Mouse (Mus musculus) c-Kit-positive CD71-positive TER-119-negative erythroid progenitor cells, embryonic 14.5 days (primary cell): ENCODE data around the gene Rapgef3.

Experiments used
- DNase-seq: peaks from one replicate; pipeline ENCODE4 v3.0.0-alpha.2; 2013; ENCODE audit warnings: low read depth

Gene Rapgef3

DNA sequence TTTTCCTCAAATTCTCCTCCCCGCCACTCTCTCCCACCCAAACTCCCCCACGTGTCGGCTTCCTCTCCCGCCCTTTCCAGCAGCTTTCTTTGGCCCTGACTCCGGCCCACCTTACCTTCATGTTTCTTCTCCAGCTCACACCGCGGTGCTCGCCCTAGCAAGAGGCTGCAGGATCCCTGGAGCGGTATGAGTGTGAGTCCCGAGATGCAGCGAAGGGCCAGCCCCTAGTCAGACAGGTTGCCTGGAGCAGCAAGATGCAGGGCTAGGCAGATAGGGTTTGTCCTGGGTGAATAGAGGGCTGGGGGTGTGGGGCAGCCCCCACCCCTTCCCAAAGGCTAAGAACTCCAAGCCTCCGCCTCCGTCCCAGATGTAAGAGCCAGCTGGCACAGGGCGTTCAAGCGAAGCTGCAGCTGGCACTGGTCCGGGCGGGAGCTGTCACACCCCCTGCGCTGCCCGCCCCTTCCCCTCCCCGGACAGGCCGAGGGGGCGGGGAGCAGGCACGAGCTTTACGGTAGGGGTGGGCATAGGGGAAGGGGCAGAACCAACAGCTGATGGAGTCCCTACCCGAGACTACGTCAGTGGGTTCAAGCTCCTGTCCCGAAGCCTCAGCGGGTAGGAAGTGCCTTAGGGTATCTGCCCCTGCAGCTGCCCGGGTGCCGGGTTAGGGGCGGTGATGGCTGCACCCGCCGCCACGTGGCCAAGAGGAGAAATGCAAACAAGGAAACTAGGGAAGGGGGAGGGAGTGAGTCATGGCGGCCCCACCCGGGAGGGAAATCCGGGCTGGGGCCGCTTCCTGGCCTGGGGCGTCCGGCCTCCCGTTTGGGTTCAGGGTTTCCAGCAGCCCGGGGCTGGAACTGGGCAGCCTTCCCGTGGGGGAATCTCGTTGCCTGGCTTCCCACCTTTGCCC, at the start of gene Rapgef3:
Gene Rapgef3, minus strand, starts transcription at position 693 of the 907 bp plus-strand sequence.
- no peak for DNase-seq

DNA sequence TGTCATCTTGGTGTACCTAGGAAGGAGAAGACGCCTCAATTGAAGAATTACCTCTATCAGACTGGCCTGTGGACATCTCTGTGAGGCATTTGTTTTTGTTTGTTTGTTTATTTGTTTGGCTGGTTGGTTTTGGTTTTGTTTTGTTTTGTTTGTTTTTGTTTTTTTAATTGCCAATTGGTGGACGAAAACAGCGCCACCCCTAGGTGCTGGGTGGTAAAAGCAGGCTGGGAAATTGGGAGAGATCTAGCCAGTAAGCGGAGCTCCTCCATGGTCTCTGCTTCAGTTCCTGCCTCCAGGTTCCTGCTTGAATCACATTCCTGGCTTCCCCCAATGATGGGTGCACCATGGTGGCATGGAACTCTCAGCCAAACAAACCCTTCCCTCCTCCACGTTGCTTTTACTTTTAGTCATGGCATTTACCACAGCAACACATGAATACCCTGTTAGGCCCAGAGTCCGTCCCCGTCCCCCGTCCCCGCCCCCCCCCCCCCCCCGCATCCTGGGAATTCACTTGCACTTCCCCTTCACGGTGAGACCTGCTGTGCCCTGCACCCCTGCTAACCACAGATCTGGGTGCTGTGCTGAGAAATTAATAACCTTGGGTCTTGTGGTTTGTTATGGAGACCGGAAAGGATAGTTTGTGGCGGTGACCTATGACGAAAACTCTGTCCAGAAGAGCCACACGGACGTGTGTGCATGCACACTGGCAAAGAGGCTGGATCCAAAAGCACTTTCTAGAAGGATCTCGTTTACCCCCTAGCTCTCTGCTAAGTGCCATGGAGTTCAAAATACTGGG, 48.6 kb upstream of the Rapgef3 start:
- DNase-seq, result no peak

GRCm38 (mm10) chr15:97815254-97815653, 47.5 kb upstream of the Rapgef3 start:
- DNase-seq, result no peak

DNA sequence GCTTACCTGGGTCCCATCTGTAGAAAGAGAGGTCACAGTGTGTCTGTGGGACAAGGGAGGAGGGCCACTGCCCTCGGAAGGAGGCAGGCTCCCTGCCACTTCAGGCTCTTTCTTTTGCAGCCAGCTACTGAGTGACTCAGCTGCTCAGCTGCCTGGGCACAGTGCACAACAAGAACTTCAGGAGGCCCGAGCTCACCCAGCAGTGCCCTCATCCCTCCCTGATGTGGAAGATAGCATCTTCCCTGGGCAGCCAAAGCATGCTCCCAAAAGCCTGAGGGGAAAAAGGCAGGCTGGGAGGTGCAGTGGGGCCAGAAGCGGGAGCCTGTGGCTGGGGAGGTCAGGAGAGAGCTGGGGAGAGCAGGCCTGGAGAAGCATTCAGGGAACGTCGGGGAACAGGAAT, 46.9 kb upstream of the Rapgef3 start:
- DNase-seq, result no peak

- no peak for DNase-seq
Measured at GRCm38 (mm10) chr15:97813452-97814204, 45.9 kb upstream of the Rapgef3 start.

DNA sequence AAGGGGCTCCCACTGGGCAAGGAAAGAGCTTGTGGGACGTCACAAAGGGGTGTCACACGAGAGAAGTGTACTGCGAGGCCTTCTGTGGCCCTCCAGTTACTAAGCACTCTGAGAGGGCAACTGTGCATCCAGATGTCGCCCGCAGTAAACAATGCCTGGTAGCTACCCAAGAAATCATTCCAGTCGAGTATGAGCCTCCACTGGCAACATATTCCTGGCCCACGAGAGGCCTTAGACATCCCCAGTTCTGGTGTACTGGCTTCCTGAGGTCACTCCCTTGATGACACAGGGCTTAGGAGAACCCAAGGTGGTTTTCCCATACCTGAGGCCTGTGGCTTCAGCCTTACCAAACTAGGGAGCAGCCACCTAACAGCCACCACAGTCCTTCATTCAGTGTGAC, 45.1 kb upstream of the Rapgef3 start:
- no peak for DNase-seq

DNA sequence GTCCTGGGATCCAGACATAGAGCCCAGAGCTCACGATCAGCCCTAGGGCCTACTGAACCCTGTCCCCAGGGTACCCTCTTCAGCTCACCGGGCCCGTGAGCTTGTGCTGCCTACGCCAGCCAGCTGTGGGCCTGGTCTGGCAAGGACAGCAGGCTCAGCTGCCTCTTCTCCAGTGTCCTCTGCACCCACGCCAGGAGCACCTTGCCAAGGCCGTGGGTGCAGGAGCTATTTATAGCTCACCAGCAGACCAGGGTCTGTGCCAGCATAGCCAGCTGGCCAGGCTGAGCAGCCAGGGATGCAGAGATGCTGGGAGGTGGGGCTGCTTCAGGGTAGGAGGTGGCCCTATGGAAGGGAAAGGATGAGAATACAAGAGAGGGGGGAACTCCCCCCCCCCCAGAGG, 44.4 kb upstream of the Rapgef3 start:
- no peak for DNase-seq

- DNase-seq, result no peak
Measured at GRCm38 (mm10) chr15:97811307-97811706, 43.5 kb upstream of the Rapgef3 start.

DNA sequence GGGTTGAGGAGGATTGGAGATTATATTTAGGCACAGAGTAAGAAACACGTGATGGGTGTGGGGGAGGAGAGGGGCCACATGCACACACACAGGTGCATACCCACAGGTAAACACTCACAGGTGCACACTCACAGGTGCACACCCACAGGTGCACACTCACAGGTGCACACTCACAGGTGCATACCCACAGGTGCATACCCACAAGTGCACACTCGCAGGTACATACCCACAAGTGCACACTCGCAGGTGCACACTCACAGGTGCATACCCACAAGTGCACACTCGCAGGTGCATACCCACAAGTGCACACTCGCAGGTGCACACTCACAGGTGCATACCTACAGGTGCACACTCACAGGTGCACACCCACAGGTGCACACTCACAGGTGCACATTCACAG, 42.6 kb upstream of the Rapgef3 start:
- DNase-seq, result no peak

GRCm38 (mm10) chr15:97809942-97810341, 42.2 kb upstream of the Rapgef3 start:
- no peak for DNase-seq

DNA sequence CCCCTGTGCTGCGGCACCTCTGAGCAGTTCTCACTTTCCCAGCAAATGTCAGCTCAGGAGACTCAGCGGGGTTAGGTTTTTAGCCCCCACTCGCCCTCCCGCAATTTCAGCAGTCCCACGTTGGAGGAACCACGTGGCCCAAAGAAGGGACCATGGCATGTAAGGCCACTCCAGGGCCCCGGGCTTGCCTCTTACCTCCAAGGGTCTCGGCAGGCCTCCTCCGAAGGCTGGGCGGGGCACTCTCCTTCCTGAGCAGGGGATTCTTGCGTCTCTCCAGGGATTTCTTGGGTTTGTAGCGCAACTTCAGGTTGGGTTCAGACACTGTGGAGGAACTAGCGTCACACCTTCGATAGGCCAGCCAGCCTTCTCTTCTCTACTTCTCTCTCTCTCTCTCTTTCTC, 41.4 kb upstream of the Rapgef3 start:
- DNase-seq, result no peak

DNA sequence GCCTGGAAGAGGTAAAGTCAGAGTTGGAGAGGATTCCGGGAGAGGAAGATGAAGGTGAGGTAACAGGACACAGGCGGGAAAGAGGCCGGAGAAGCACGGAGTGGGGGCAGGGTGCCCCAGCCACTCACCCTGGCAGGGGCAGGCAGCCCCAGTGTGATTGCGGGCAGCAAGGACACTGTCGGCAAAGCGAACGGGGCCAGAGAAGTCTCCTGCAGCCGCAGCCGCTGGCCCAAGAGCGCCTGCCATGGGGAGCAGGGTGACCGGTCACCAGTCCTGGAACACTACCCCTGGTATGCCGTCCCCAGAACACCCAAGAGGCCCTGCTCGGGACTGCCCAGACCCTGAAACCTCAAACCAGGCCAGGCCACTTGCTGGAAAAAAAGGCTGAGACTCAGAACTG, 40.8 kb upstream of the Rapgef3 start:
- no peak for DNase-seq

- DNase-seq, result no peak
Measured at GRCm38 (mm10) chr15:97807867-97808266, 40.1 kb upstream of the Rapgef3 start.

DNA sequence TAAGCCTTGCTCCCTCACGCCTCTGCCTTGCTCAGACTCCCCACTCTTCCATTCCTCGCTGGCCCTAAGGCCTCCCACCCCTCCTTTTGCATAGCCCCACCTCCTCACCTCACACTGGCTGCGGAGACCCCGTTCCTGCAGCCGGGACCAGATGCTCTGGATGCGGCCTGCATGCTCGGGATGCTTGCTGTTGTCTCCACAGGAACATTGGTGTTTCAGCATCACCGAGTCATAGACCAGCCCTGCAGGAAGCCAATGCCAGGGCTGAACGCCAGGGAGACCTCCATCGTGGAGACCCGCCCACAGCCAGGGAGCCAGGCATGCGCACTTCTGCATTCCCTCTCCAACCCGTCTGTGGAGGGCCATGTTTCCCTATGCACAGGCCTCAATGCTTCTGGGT, 34.8 kb upstream of the Rapgef3 start:
- DNase-seq, result no peak

DNA sequence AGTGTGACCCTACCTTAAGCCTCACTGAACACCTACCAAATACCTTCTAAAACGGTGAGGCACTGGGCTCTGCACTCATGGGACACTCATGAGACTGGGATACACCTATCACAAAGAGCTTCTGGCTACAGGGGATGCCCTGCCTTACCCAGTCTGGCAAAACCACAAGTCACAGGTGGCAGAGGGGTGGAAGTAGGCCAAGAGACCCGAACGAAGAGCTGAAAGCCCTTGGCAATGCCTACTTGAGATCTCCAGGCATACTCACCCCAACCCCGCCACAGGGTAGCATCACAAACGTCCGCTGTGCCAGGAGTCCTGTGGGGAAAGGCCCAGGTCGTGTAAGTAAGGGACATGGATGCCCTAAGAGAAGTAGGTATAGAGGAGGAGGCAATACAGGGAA, 34.0 kb upstream of the Rapgef3 start:
- no peak for DNase-seq

DNA sequence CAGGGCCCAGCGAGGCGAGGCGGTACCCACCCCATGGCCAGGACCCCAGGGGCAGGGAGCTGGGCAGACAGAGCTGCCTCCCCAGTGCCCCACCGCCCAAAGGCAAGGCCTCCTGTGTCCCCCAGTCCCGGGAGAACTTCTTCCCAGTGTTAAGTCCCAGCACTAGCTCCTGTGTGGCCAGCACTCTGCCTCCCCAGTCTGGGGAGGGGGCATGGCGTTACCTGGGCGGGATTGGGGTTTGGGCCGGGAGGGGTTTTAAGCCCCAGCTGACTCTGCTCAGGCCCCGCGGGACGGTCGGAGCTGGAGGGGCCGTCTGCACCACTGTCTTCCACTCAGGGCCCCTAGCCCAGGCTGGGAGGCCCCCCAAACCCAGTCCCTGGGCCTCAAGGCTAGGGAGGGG, 33.1 kb upstream of the Rapgef3 start:
- DNase-seq, result no peak

DNA sequence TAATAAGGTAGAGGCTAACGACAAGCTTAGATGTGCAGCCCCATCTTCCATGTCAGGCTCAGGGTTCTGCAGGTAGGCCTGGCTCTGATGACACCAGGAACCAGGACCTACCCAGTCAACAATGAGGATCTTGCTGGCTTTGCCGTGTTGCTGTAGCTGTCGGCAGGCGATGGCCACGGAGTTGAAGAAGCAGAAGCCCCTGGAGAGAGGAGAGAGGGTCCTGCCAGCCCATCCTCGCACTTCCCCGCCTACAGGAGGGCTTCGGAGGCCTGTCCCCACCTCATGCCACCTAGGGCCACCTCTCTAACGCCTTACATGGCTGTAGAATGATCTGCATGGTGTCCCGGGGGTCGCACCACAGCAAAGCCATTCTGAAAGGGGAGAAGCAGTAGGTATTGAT, 31.7 kb upstream of the Rapgef3 start:
- DNase-seq, result no peak

DNA sequence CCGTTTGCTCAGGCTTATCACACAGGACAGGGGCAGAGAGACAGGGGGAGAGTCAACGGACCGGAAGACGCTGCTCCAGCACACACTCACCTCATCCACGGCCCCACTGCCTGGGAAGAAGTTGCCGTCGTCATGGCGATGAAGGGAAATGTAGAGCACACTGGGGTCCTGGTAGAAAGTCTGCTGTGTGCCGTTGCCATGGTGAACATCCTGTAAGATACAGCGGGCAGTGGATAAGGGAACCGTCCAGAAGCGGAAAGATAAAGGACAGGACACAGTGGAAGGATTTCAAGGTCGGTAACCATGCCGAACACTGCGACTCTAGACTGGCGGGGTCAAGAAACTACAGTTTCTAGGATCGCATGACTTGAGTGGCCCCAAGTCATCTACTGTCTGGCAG, 30.4 kb upstream of the Rapgef3 start:
- no peak for DNase-seq

DNA sequence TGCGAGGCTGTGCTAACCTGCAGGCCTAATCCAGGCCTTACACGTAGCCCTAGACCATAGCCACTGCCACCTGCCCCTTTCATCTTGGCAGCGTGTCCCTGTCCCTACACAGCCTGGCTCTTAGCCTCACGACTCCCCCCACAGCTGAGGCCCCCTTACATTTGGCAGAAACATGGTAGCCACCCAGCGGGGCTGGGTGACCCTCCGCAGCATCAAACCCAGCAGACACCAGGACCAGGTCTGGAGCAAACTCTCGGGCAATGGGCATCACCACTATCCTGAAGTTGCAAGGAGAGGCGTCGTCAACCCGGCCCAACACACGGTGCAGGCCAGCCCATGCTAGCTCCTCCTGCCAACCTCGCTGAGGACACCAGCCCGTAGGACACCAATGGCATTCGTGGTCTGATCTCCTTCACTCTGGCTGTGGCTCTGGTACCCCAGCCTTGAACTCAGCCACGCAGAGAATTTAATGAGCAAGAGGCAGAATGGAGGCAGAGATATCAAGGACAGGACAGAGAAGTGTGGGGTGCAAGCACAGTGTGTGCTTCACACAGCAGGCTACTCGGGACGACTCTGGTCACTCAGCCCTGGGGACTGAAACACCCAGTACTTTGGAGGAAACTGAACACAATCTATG, 29.0 kb upstream of the Rapgef3 start:
- DNase-seq, result no peak

DNA sequence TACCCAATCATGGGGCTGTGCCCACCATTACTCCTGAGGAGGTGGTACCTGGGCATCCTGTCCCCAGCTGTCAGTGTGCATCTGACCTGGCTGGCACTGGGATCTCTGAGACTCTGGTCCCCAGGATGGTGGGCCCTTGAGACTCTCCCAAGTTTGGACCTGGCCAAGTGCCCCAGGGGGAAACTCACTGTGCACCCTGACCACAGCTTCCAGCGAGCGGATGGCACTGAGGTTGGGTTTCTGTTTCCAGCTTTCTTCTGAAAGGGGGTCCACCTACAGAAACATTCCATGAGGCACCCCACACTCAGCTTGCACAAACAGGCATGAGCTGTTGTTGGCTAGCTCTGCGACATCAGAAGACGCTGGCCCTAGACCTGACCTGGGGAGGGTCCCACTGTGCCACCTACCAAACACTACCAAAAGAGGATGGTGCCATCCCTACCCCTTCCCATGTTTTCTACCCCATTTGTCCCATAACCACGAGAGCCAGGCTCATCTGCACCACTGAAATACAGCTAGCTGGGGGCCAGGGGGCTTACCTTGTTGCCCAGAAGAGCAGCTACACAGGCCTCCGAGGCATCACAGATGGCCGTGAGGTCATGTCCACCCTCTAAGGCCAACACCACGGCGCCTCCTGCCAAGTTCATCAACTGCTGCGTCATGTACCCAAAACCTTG, 27.9 kb upstream of the Rapgef3 start:
- no peak for DNase-seq

DNA sequence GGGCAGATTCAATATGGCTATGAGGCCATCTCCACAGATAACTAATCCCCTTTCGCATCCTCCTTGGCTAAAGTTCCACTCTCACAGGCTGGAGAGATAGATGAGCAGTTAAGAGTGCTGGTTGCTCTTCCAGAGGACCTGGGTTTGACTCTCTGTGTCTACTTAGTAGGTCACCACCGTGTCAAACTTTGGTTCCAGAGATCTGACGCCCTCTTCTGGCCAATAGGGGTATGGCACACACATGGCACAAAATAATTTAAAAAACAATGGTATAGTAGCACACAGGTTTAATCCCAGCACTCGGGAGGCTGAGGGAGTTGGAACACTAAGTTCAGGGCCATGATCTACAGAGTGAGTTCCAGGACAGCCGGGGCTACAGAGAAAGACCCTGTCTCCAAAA, 26.5 kb upstream of the Rapgef3 start:
- DNase-seq, result no peak
